Mouse (Mus musculus) small intestine, adult 2 months (tissue): Measurements from ENCODE around the gene Gatad2a.

Experiments used
- CTCF ChIP-seq: fragments of 200-500 bp; IDR thresholded peaks from 2 replicates; pipeline ENCODE4 v1.5.1; 2012; ENCODE audit warnings: low read depth, mild to moderate bottlenecking, control low read depth, inconsistent platforms, low read length, moderate library complexity, mixed read lengths; ENCODE audit not compliant: insufficient replicate concordance, insufficient read length; ENCODE audit errors: extremely low read depth
- POLR2A ChIP-seq: fragments of 200-500 bp; IDR thresholded peaks from 2 replicates; pipeline ENCODE4 v1.6.1; 2012; ENCODE audit warnings: low read depth, mild to moderate bottlenecking, control low read depth, inconsistent platforms, low read length, moderate library complexity

GRCm38 (mm10) chr8:69940386-69940785 lies 55.8 kb downstream of the Gatad2a start:
- TF ChIP-seq CTCF (no peak), POLR2A (no peak)
